Mouse (Mus musculus) adrenal gland, postnatal 10 days (tissue): ENCODE measurements around the gene 4930430A15Rik. TPM values are rescaled to one million over a fixed set of nuclear protein-coding genes. Genes with fewer than 3 reads are reported as not detected.

ENCODE experiments used
- DNase-seq: peaks from one replicate; pipeline ENCODE4 v3.0.0; 2021; ENCODE audit warnings: mixed read lengths
- long read RNA-seq, 2 experiments: library from polyadenylated mRNA; stranded (forward); transcript quantifications; one replicate each; pipeline ENCODE4 v2.0.0; 2021
- total RNA-seq, 2 experiments: library from RNA; stranded (reverse); gene quantifications; 2 replicates each; pipeline ENCODE4 v1.2.3; 2021

4930430A15Rik gene
- not detected for total RNA-seq
- long read RNA-seq, experiment 1: 0 reads
- long read RNA-seq, experiment 2: 0 reads

DNA sequence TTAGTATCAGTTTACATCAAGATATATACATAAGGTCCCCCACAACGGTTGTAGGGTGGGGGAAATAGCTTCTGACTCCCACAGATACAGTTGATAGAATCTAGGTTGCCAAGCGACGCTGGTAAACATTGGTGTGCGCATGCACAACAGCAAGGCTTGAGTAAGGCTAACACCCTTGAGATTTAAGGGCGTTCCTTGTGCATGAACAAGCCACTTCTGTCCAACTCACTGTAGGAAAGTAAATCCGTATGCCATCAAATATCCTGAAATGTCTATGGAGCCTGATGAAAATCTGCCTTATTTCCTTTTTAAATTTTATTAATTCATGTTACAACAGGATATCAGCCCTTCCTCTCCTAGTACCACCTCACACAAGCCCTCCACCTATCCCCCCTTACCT is at the start of gene 4930430A15Rik:
4930430A15Rik (minus strand) TSS at position 101 of the 400 bp plus-strand sequence.
- no peak for DNase-seq

GRCm38 (mm10) chr2:111274006-111274405 is 44.6 kb upstream of the 4930430A15Rik start, which contains the start of gene Olfr1277:
TSS of gene Olfr1277 (minus strand) at chr2:111274106.
- DNase-seq: no peak

- DNase-seq: no peak
These were observed 24.8 kb upstream of the 4930430A15Rik start, which contains the start of gene Olfr1276 for GRCm38 (mm10) chr2:111254216-111254615. TSS of gene Olfr1276 (plus strand) at chr2:111254516.

GRCm38 (mm10) chr2:111235186-111235585 is 5.8 kb upstream of the 4930430A15Rik start, which contains the start of gene Olfr1275:
TSS of gene Olfr1275 (minus strand) at chr2:111235286.
- DNase-seq: no peak

GRCm38 (mm10) chr2:111182068-111182467 is 47.3 kb downstream of the 4930430A15Rik start:
- no peak for DNase-seq

- no peak for DNase-seq
These were observed 76.6 kb downstream of the 4930430A15Rik start, which contains the start of gene Gm15130 for GRCm38 (mm10) chr2:111152836-111153235. TSS of gene Gm15130 (minus strand) at chr2:111152936.

DNA sequence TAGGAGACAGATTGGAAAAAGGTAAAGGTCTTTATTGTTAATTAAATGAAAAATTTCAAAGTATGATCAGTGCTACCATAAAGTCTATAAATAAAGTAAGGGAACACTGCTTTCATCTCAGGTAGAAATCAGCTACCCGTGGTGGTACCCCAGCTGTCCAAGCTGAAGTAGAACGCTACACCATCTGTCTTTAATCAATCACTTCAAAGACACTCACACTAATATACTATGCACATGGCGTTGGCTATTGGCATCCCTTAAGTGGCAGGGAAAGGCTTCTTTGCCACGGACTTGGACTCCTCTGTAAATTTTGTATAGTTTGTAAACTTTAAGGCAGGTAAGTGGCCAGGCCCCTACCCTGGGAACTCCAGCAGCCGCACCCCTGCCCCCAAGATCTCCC is 93.7 kb downstream of the 4930430A15Rik start:
- DNase-seq: no peak

Other genes with a start within 250 kb of the 4930430A15Rik start
- gene Gm13941, start 123.6 kb downstream of the 4930430A15Rik start, total RNA-seq: not detected
- not detected for gene Gm15130, start 76.7 kb downstream of the 4930430A15Rik start, total RNA-seq
- not detected for gene Olfr1275, start 5.7 kb upstream of the 4930430A15Rik start, total RNA-seq
- not detected for gene Olfr1276, start 24.9 kb upstream of the 4930430A15Rik start, total RNA-seq
- gene Olfr1277, start 44.5 kb upstream of the 4930430A15Rik start, total RNA-seq: not detected
- not detected for gene Olfr1278, start 60.5 kb upstream of the 4930430A15Rik start, total RNA-seq
- gene Olfr1279, start 71.0 kb upstream of the 4930430A15Rik start, total RNA-seq: not detected
- not detected for gene Olfr1280, start 84.4 kb upstream of the 4930430A15Rik start, total RNA-seq
- not detected for gene Olfr1281, start 96.9 kb upstream of the 4930430A15Rik start, total RNA-seq
- gene Olfr1282, start 106.5 kb upstream of the 4930430A15Rik start, total RNA-seq: not detected
- not detected for gene Olfr1283, start 137.2 kb upstream of the 4930430A15Rik start, total RNA-seq
- not detected for gene Olfr1284, start 145.9 kb upstream of the 4930430A15Rik start, total RNA-seq
- gene Olfr1286, start 193.5 kb upstream of the 4930430A15Rik start, total RNA-seq: not detected
- gene Olfr1287, start 219.5 kb upstream of the 4930430A15Rik start, total RNA-seq: not detected
- gene Olfr1288, start 244.5 kb upstream of the 4930430A15Rik start, total RNA-seq: not detected